Mouse (Mus musculus) cerebellum, adult 11-12 months (tissue): Measurements from ENCODE around the gene Ccsap.
"Not testable (repeated sequence)": the region's sequence is repeated elsewhere in the genome, so short reads cannot be mapped to it uniquely, and the experiment has no call there.

Experiments used
- DNase-seq: peaks from one replicate; pipeline ENCODE4 v3.0.0; 2022

Ccsap gene

GRCm38 (mm10) chr8:123832757-123833156, 27.3 kb downstream of the Ccsap start:
- DNase-seq = no peak

GRCm38 (mm10) chr8:123827523-123827922, 32.5 kb downstream of the Ccsap start:
- peak; percentile 72 for DNase-seq

- peak; percentile 60 for DNase-seq
Observed at GRCm38 (mm10) chr8:123826758-123827157, 33.3 kb downstream of the Ccsap start.

- no peak for DNase-seq
Observed at GRCm38 (mm10) chr8:123826001-123826400, 34.0 kb downstream of the Ccsap start.

GRCm38 (mm10) chr8:123823532-123824123, 36.4 kb downstream of the Ccsap start:
- DNase-seq = no peak

DNA sequence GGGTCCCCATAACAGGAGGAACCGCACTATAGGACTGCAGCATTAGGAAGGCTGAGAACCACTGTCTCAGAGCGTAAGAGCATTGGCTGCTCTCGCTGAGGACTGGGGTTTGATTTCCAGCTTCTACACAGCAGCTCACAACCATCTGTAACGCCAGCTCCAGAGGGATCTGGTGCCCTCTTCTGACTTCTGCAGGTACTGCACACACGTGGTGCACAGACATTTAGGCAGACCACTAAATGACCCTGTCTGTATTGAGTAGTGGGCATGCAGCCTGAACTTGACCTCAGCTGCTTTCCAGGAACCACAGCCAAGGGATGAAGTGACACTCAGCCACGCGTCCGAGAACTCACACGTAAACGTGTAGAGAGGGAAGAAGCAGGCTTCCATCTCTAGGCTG, 36.9 kb downstream of the Ccsap start:
- DNase-seq = no peak

DNA sequence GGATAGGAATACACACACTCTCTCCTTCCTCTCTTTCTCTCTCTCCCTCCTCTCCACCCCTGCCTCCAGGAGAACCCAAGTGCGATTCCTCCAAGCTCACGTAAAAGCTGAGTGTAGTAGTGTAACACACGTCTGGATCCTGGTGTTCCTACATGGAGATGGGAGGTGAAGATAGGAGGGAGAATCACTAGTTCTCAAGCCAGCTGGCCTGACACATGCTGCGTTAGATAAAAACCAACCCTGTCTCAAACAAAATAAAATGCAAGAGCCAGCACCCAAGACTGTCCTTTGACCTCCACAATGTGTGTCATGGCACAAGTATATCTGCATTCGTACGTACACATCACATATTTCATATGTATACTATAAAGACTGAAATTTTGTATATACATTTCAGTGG, 39.2 kb downstream of the Ccsap start:
- no peak for DNase-seq

DNA sequence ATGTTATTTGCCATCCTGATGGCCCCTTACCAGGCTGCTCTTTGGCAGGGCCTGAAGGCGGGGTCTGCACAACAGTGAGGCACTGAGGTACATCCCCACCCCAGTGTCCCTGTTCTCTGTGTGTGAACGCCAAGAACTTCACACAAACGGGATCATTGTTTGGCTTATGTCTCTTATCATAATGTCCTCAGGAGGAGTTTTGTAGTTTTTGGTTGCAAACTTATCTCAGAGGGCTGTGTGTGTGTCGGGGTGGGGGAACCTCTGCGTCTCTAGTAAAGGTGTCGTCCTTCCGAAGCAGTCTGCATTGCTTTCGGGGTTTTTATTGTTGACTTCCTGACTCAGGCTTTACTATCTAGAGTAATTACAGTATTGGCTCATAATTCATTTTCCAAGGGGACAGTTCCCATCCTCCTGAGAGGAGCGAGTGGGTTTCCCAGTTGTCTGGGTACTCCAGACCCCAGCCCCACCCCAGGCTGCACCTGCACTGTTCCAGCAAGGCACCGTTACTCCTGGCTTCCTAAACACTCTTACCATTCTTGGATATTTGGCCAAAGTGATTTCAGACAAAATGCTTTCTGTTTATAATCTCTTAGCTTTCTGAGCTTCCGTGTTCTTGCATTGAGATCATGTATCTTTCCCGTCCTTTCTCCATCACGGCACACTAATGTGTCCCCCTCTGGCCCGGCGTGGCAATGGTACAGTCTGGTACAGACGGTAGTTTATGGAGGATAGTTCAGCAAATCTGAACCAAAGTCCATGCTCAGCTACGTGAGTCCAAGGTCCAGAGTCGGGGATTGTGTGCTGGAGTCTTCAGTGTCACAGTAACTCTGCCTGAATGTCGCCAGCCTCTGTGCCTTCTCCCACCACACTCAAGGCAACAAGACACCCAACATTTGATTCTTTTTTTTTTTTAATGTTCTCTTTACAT, 40.1 kb downstream of the Ccsap start:
- DNase-seq = no peak

GRCm38 (mm10) chr8:123817747-123818146, 42.3 kb downstream of the Ccsap start:
- DNase-seq = no peak

DNA sequence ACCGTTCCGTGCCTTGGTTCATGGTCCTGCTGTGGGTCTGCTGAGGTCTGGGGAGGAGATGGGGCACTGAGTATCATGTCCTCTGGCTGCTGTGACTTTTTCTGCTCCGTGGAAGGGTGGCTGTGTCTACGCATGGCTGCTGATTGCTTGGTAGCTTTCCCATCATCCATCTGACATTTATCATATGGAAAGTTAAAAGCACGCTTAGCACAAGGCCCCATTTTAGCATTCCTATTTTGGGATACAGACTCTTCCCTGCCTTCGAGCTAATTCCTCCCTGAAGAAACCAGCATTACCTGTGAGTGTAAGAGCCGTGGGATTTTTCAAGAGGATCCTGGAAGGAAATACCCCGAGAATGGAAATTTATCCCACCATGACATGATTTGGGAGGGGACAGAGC, 43.1 kb downstream of the Ccsap start:
- DNase-seq = no peak

- no peak for DNase-seq
Observed at GRCm38 (mm10) chr8:123815325-123815724, 44.7 kb downstream of the Ccsap start.

- DNase-seq = no peak
Observed at GRCm38 (mm10) chr8:123813892-123814266, 46.1 kb downstream of the Ccsap start.

- DNase-seq = peak; percentile 94
Observed at GRCm38 (mm10) chr8:123813173-123813891, 46.7 kb downstream of the Ccsap start.

DNA sequence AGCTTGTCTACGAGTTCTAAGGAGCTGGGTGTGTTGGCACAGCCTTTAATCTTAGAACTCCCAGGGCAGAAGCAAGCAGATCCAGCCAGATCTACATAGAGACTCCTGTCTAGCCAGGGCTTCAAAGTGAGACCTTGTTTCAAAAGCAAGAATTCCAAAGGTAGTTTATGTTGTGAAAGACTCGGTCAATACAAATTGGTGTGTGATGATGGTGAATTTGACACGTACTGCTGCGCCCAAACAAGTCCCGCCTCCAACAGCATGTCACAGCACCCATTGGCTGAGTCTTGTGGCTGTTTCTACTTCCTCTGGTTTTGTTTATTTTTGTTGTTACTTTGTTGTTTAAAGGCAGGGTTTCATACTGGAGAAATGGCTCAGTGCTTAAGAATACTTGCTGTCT, 47.8 kb downstream of the Ccsap start:
- DNase-seq = no peak

DNA sequence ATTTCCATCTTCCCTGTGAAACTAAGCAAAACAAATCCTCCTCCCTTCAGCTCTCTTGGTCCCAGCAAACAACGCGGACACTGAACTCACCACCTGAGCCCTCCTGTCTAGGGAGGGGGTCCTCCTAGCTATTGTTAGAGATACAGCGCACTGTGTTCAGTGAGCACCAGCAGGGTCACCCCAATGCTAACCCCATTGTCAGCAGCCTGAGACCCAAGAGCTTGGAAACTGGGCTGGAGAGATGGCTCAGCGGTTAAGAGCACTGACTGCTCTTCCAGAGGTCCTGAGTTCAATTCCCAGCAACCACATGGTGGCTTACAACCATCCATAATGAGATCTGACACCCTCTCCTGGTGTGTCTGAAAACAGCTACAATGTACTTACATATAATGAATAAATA, 50.7 kb downstream of the Ccsap start:
- not testable (repeated sequence) for DNase-seq

DNA sequence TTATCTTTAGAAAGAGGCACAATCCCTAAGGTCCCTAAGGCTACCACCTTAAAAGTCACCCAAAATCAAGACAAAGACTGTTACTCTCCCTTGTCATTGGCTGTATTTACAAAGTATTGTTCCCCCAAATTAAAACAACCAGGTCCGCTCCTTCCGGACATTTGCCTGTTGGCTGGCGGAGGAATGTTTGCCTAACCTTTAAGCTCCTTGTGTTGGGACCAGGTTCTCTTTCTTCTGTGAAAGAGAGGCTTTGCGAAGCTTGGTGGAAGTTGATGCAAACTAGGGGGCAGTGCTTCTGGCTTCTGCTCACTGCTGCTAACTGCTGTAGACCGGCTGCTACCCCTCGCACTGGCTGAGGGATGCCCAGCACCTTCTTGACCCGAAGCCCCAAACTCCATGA, 51.3 kb downstream of the Ccsap start:
- no peak for DNase-seq

DNA sequence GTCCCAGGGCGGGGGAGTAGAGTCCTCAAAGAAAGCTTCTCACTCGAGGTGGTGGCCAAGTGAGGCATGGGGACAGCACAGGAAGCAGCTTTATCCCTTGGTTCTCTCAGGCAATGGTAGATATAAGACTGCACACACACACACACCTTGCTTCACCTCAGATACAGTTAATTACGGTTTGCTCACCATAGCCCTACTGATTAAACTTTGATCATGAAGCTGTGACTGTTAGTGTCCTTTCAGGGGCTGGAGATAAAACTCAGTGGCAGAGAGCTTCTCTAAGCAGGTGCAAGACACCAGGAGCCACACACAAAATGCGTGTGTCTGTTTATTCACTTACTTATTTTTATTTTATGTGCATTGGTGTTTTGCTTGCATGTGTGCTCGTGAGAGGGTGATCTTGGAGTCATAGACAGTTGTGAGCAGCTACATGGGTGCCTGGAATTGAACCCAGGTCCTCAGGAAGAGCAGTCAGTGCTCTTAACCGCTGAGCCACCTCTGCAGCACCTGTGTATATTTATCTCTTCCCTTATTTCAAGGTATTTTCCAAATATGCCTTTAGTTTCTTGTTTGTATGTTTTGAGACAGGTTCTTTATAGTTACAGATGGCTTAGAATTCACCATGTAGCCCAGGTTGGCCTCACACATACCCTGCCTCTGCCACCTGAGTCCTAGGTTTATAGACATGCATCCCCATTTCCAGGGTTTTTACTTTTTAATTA, 52.0 kb downstream of the Ccsap start:
- DNase-seq = no peak

DNA sequence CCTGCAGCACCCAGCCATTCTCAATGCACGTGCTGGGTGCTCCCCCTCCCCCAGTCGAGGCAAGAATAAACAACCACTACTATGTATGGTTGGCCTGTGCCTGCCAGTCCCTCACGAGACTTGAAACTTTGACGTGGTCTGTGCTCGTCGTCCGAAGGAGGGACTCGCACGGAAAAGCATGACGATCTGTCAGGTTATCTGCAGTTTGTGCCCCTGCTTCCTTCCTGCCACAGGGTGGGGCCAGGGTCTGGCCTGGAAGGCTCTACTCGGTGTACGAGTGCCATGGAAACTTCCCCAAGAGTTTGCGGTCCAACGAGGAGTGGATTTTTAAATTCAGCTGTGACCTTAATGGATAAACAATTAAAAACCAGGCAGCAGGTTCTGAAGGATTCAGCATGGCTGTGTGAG, 53.0 kb downstream of the Ccsap start:
- no peak for DNase-seq

GRCm38 (mm10) chr8:123806374-123806935, 53.6 kb downstream of the Ccsap start:
- no peak for DNase-seq

- DNase-seq = peak; percentile 89
Observed at GRCm38 (mm10) chr8:123805718-123806373, 54.2 kb downstream of the Ccsap start, which contains the start of gene Rab4a. Gene Rab4a, plus strand, starts transcription at chr8:123805985.

GRCm38 (mm10) chr8:123805209-123805717, 54.7 kb downstream of the Ccsap start:
- DNase-seq = no peak

DNA sequence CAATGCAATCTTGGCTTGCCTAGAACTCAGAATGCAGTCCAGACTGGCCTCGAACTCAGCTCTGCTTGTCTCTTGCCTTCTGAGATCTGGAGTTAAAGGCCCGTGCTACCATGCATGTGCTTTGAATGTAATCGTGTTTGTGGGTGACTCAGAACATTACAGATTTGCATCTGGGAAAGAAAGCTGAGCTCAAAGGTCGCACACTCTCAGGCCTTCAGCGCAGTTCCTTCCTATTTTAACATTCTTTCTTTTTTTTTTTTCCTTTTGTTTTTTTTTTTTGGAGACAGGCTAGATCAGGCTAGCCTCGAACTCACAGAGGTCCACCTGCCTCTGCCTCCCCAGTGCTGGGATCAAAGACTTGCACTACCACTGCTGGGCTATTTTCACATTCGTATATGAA, 55.4 kb downstream of the Ccsap start:
- no peak for DNase-seq
